Mouse (Mus musculus): ENCODE data around the gene P4hb.

DNA sequence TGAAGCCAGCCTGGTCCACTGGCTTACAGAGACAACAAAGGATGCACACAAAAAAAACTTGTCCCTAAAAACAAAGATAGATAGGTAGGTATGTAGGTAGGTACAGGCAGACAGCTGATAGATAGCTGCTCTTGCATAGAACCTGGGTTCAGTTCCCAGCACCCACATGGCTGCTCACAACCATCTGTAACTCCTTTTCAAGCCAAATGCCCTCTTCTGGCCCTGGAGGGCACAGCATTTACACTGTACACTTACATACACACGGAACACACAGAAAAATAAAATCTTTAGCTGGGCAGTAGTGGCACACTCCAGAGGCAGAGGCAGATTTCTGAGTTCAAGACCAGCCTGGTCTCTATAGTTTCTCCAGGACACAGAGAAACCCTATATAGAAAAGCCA lies 10.9 kb upstream of the P4hb start:
- TF ChIP-seq CTCF (IDR thresholded peaks at IDR 0.05; ENCODE audit: borderline replicate concordance, control insufficient read depth, extremely low read depth, insufficient read depth, low read length, poor library complexity) (no peak), POLR2A (IDR thresholded peaks at IDR 0.05; ENCODE audit: control insufficient read depth, extremely low read depth, insufficient read depth, low read length, poor library complexity) (no peak)

Measured in thymus, adult 2 months (tissue).